Mouse (Mus musculus): ENCODE results near the gene Zbtb7b. TPM values are rescaled to one million over a fixed set of nuclear protein-coding genes. Genes with fewer than 3 reads are reported as not detected.
"Not testable (repeated sequence)": the region's sequence is repeated elsewhere in the genome, so short reads cannot be mapped to it uniquely, and the experiment has no call there.

The Zbtb7b gene
- polyA plus RNA-seq, 1 experiment from 2014 or later: 0.77 TPM

GRCm38 (mm10) chr3:89429021-89429420 is 34.4 kb upstream of the Zbtb7b start:
- not testable (repeated sequence) for H3K27ac ChIP-seq (ENCODE audit: low read length); H3K36me3 ChIP-seq (ENCODE audit: control insufficient read depth, insufficient read depth); H3K9ac ChIP-seq (replicated peaks; ENCODE audit: low read depth, low read length); ATAC-seq; H3K4me3 ChIP-seq (replicated peaks; ENCODE audit: low read length); H3K27me3 ChIP-seq (replicated peaks; ENCODE audit: control insufficient read depth, insufficient read depth, low read length); H3K9me3 ChIP-seq (ENCODE audit: control insufficient read depth, low read length); H3K4me2 ChIP-seq (ENCODE audit: low read length)
- 95% methylated on average over 6 of the region's 7 CpGs for WGBS
- H3K4me1 ChIP-seq (replicated peaks; ENCODE audit: control insufficient read depth, insufficient read depth, low read length): peaks cover 15% of the 10 kb centered on the region

GRCm38 (mm10) chr3:89425876-89426275 is 31.3 kb upstream of the Zbtb7b start:
- Histone ChIP-seq H3K9ac (replicated peaks; ENCODE audit: low read depth, low read length) (no peak overlapping the region), H3K4me3 (replicated peaks; ENCODE audit: low read length) (no peak overlapping the region), H3K27ac (ENCODE audit: low read length) (no peak overlapping the region), H3K36me3 (ENCODE audit: control insufficient read depth, insufficient read depth) (no peaks in the 10 kb centered on the region), H3K27me3 (replicated peaks; ENCODE audit: control insufficient read depth, insufficient read depth, low read length) (no peaks in the 10 kb centered on the region), H3K9me3 (ENCODE audit: control insufficient read depth, low read length) (no peaks in the 10 kb centered on the region), H3K4me2 (ENCODE audit: low read length) (no peak overlapping the region), H3K4me1 (replicated peaks; ENCODE audit: control insufficient read depth, insufficient read depth, low read length) (peaks cover 13% of the 10 kb centered on the region)
- ATAC-seq: no peak
- 88% methylated on average over 4 of the region's 4 CpGs for WGBS

GRCm38 (mm10) chr3:89425141-89425525 is 30.6 kb upstream of the Zbtb7b start:
- no peaks in the 10 kb centered on the region for H3K36me3 ChIP-seq (ENCODE audit: control insufficient read depth, insufficient read depth)
- no peak overlapping the region for H3K9ac ChIP-seq (replicated peaks; ENCODE audit: low read depth, low read length)
- H3K4me3 ChIP-seq (replicated peaks; ENCODE audit: low read length): no peak overlapping the region
- ATAC-seq: no peak
- no peak overlapping the region for H3K27ac ChIP-seq (ENCODE audit: low read length)
- 86% methylated on average over 5 of the region's 5 CpGs for WGBS
- no peaks in the 10 kb centered on the region for H3K9me3 ChIP-seq (ENCODE audit: control insufficient read depth, low read length)
- H3K27me3 ChIP-seq (replicated peaks; ENCODE audit: control insufficient read depth, insufficient read depth, low read length): no peaks in the 10 kb centered on the region
- H3K4me1 ChIP-seq (replicated peaks; ENCODE audit: control insufficient read depth, insufficient read depth, low read length): peaks cover 12% of the 10 kb centered on the region
- no peak overlapping the region for H3K4me2 ChIP-seq (ENCODE audit: low read length)

GRCm38 (mm10) chr3:89424416-89425140 is 30.0 kb upstream of the Zbtb7b start:
- ATAC-seq: no peak
- Histone ChIP-seq H3K4me1 (replicated peaks; ENCODE audit: control insufficient read depth, insufficient read depth, low read length) (peaks cover 14% of the 10 kb centered on the region), H3K27ac (ENCODE audit: low read length) (no peak overlapping the region)

GRCm38 (mm10) chr3:89422556-89423205 is 28.1 kb upstream of the Zbtb7b start:
- Histone ChIP-seq H3K27ac (ENCODE audit: low read length) (no peak overlapping the region), H3K9me3 (ENCODE audit: control insufficient read depth, low read length) (no peaks in the 10 kb centered on the region), H3K36me3 (ENCODE audit: control insufficient read depth, insufficient read depth) (no peaks in the 10 kb centered on the region), H3K4me1 (replicated peaks; ENCODE audit: control insufficient read depth, insufficient read depth, low read length) (peaks cover 20% of the 10 kb centered on the region), H3K9ac (replicated peaks; ENCODE audit: low read depth, low read length) (no peak overlapping the region), H3K27me3 (replicated peaks; ENCODE audit: control insufficient read depth, insufficient read depth, low read length) (no peaks in the 10 kb centered on the region), H3K4me2 (ENCODE audit: low read length) (no peak overlapping the region), H3K4me3 (replicated peaks; ENCODE audit: low read length) (no peak overlapping the region)
- WGBS: 75% methylated on average over 6 of the region's 6 CpGs
- ATAC-seq: no peak

More at GRCm38 (mm10) chr3:89424416-89425140, 30.0 kb upstream of the Zbtb7b start:
- 93% methylated on average over 5 of the region's 5 CpGs for WGBS
- Histone ChIP-seq H3K9ac (replicated peaks; ENCODE audit: low read depth, low read length) (no peak overlapping the region), H3K36me3 (ENCODE audit: control insufficient read depth, insufficient read depth) (no peaks in the 10 kb centered on the region), H3K27me3 (replicated peaks; ENCODE audit: control insufficient read depth, insufficient read depth, low read length) (no peaks in the 10 kb centered on the region), H3K9me3 (ENCODE audit: control insufficient read depth, low read length) (no peaks in the 10 kb centered on the region), H3K4me2 (ENCODE audit: low read length) (no peak overlapping the region), H3K4me3 (replicated peaks; ENCODE audit: low read length) (no peak overlapping the region)

GRCm38 (mm10) chr3:89421810-89422473 is 27.4 kb upstream of the Zbtb7b start:
- Histone ChIP-seq H3K4me2 (ENCODE audit: low read length) (peak overlapping the region; percentile 47), H3K36me3 (ENCODE audit: control insufficient read depth, insufficient read depth) (no peaks in the 10 kb centered on the region), H3K27me3 (replicated peaks; ENCODE audit: control insufficient read depth, insufficient read depth, low read length) (no peaks in the 10 kb centered on the region), H3K4me3 (replicated peaks; ENCODE audit: low read length) (peak overlapping the region; percentile 27), H3K9ac (replicated peaks; ENCODE audit: low read depth, low read length) (peak overlapping the region; percentile 35), H3K9me3 (ENCODE audit: control insufficient read depth, low read length) (no peaks in the 10 kb centered on the region), H3K27ac (ENCODE audit: low read length) (no peak overlapping the region), H3K4me1 (replicated peaks; ENCODE audit: control insufficient read depth, insufficient read depth, low read length) (peaks cover 27% of the 10 kb centered on the region)
- 9% methylated on average over 22 of the region's 22 CpGs for WGBS
- ATAC-seq: no peak

- WGBS: 8% methylated on average over 11 of the region's 11 CpGs
- peak overlapping the region; percentile 27 for H3K4me3 ChIP-seq (replicated peaks; ENCODE audit: low read length)
- no peak for ATAC-seq
- H3K9ac ChIP-seq (replicated peaks; ENCODE audit: low read depth, low read length): peak overlapping the region; percentile 35
- peak overlapping the region; percentile 47 for H3K4me2 ChIP-seq (ENCODE audit: low read length)
- no peaks in the 10 kb centered on the region for H3K9me3 ChIP-seq (ENCODE audit: control insufficient read depth, low read length)
- peaks cover 34% of the 10 kb centered on the region for H3K4me1 ChIP-seq (replicated peaks; ENCODE audit: control insufficient read depth, insufficient read depth, low read length)
- no peaks in the 10 kb centered on the region for H3K36me3 ChIP-seq (ENCODE audit: control insufficient read depth, insufficient read depth)
- H3K27ac ChIP-seq (ENCODE audit: low read length): no peak overlapping the region
- no peaks in the 10 kb centered on the region for H3K27me3 ChIP-seq (replicated peaks; ENCODE audit: control insufficient read depth, insufficient read depth, low read length)
Observed at GRCm38 (mm10) chr3:89421002-89421774, 26.6 kb upstream of the Zbtb7b start.

- Histone ChIP-seq H3K9me3 (ENCODE audit: control insufficient read depth, low read length) (no peaks in the 10 kb centered on the region), H3K4me2 (ENCODE audit: low read length) (no peak overlapping the region), H3K36me3 (ENCODE audit: control insufficient read depth, insufficient read depth) (0 out of 2 replicates have a peak, but pooled peaks cover 2% of the 10 kb centered on the region), H3K9ac (replicated peaks; ENCODE audit: low read depth, low read length) (no peak overlapping the region), H3K4me1 (replicated peaks; ENCODE audit: control insufficient read depth, insufficient read depth, low read length) (peaks cover 34% of the 10 kb centered on the region), H3K27me3 (replicated peaks; ENCODE audit: control insufficient read depth, insufficient read depth, low read length) (no peaks in the 10 kb centered on the region), H3K27ac (ENCODE audit: low read length) (no peak overlapping the region), H3K4me3 (replicated peaks; ENCODE audit: low read length) (no peak overlapping the region)
- no peak for ATAC-seq
- 67% methylated on average over 2 of the region's 2 CpGs for WGBS
Observed at GRCm38 (mm10) chr3:89420421-89420820, 25.8 kb upstream of the Zbtb7b start.

- peaks cover 34% of the 10 kb centered on the region for H3K4me1 ChIP-seq (replicated peaks; ENCODE audit: control insufficient read depth, insufficient read depth, low read length)
Observed at GRCm38 (mm10) chr3:89419981-89420380, 25.4 kb upstream of the Zbtb7b start.

More at GRCm38 (mm10) chr3:89419981-89420380, 25.4 kb upstream of the Zbtb7b start:
- no peak for ATAC-seq
- no peaks in the 10 kb centered on the region for H3K27me3 ChIP-seq (replicated peaks; ENCODE audit: control insufficient read depth, insufficient read depth, low read length)
- 38% methylated on average over 3 of the region's 3 CpGs for WGBS
- H3K9ac ChIP-seq (replicated peaks; ENCODE audit: low read depth, low read length): 0 out of 2 replicates have a peak overlapping the region, but pooled peaks have one; percentile 57
- peak overlapping the region; percentile 91 for H3K4me2 ChIP-seq (ENCODE audit: low read length)
- H3K9me3 ChIP-seq (ENCODE audit: control insufficient read depth, low read length): no peaks in the 10 kb centered on the region
- no peak overlapping the region for H3K27ac ChIP-seq (ENCODE audit: low read length)
- peaks cover 5% of the 10 kb centered on the region; the same call in 1 of the 2 replicates for H3K36me3 ChIP-seq (ENCODE audit: control insufficient read depth, insufficient read depth)
- H3K4me3 ChIP-seq (replicated peaks; ENCODE audit: low read length): no peak overlapping the region; the same call in 1 of the 2 replicates

All from forebrain, embryonic 16.5 days (tissue).